Mouse (Mus musculus) adrenal gland, postnatal 4 days (tissue): Measurements from ENCODE around the gene Olfr1396. TPM values are rescaled to one million over a fixed set of nuclear protein-coding genes. Genes with fewer than 3 reads are reported as not detected.
"Not testable (repeated sequence)": the region's sequence is repeated elsewhere in the genome, so short reads cannot be mapped to it uniquely, and the experiment has no call there.

Experiments used
- DNase-seq, 2 experiments: peaks; one replicate each; pipeline ENCODE4 v3.0.0; 2021 to 2022; ENCODE audit warnings: low spot score in 2 of 2, mixed read lengths in 2 of 2
- total RNA-seq, 2 experiments: library from RNA; stranded (reverse); gene quantifications; 2 replicates each; pipeline ENCODE4 v1.2.3; 2021

Olfr1396 gene
- total RNA-seq, 2 experiments from 2014 or later, result 0.25 TPM

- DNase-seq, result no peak
Observed at GRCm38 (mm10) chr11:49091171-49091570, 23.5 kb downstream of the Olfr1396 start.

GRCm38 (mm10) chr11:49090551-49090950, 24.1 kb downstream of the Olfr1396 start:
- no peak for DNase-seq

- no peak for DNase-seq
Observed at GRCm38 (mm10) chr11:49089735-49090507, 24.8 kb downstream of the Olfr1396 start.

- DNase-seq, result no peak
Observed at GRCm38 (mm10) chr11:49088990-49089652, 25.6 kb downstream of the Olfr1396 start.

- DNase-seq, result no peak
Observed at GRCm38 (mm10) chr11:49087830-49088616, 26.7 kb downstream of the Olfr1396 start.

GRCm38 (mm10) chr11:49086858-49087361, 27.8 kb downstream of the Olfr1396 start:
- no peak for DNase-seq

GRCm38 (mm10) chr11:49084875-49085274, 29.8 kb downstream of the Olfr1396 start:
- DNase-seq, result no peak

GRCm38 (mm10) chr11:49084385-49084784, 30.3 kb downstream of the Olfr1396 start:
- no peak for DNase-seq

- DNase-seq, result no peak
Observed at GRCm38 (mm10) chr11:49083808-49084207, 30.9 kb downstream of the Olfr1396 start.

GRCm38 (mm10) chr11:49083146-49083545, 31.5 kb downstream of the Olfr1396 start:
- DNase-seq, result no peak

- DNase-seq, result no peak
Observed at GRCm38 (mm10) chr11:49081886-49082285, 32.8 kb downstream of the Olfr1396 start.

- DNase-seq, result no peak
Observed at GRCm38 (mm10) chr11:49081356-49081755, 33.3 kb downstream of the Olfr1396 start.

GRCm38 (mm10) chr11:49080636-49081035, 34.0 kb downstream of the Olfr1396 start:
- no peak for DNase-seq

- DNase-seq, result no peak
Observed at GRCm38 (mm10) chr11:49078719-49079118, 36.0 kb downstream of the Olfr1396 start.

- no peak for DNase-seq
Observed at GRCm38 (mm10) chr11:49077012-49077411, 37.7 kb downstream of the Olfr1396 start.

GRCm38 (mm10) chr11:49076001-49076757, 38.5 kb downstream of the Olfr1396 start, which contains the start of gene Ifi47:
Ifi47 (plus strand) TSS chr11:49076587.
- DNase-seq, result not testable (repeated sequence)

- DNase-seq, result no peak
Observed at GRCm38 (mm10) chr11:49068358-49068757, 46.3 kb downstream of the Olfr1396 start.

GRCm38 (mm10) chr11:49063713-49064469, 50.8 kb downstream of the Olfr1396 start, which contains the start of gene Tgtp2:
Tgtp2 (minus strand) TSS chr11:49064206.
- not testable (repeated sequence) for DNase-seq

GRCm38 (mm10) chr11:49061865-49062264, 52.8 kb downstream of the Olfr1396 start:
- not testable (repeated sequence) for DNase-seq

GRCm38 (mm10) chr11:49060061-49060460, 54.6 kb downstream of the Olfr1396 start:
- not testable (repeated sequence) for DNase-seq
